Mouse (Mus musculus): ENCODE results near the gene Slc35a5.

Slc35a5 gene

GRCm38 (mm10) chr16:45117200-45117599 lies 41.3 kb downstream of the Slc35a5 start:
- DNase-seq (ENCODE audit: low read depth): no peak

- DNase-seq (ENCODE audit: low read depth): no peak
These were observed 48.0 kb downstream of the Slc35a5 start for GRCm38 (mm10) chr16:45110498-45110897.

- peak; percentile 37 for DNase-seq (ENCODE audit: low read depth)
These were observed 50.2 kb downstream of the Slc35a5 start for GRCm38 (mm10) chr16:45108203-45108878.

GRCm38 (mm10) chr16:45104993-45105392 lies 53.5 kb downstream of the Slc35a5 start:
- DNase-seq (ENCODE audit: low read depth): no peak

- DNase-seq (ENCODE audit: low read depth): no peak
These were observed 57.6 kb downstream of the Slc35a5 start for GRCm38 (mm10) chr16:45100892-45101291.

GRCm38 (mm10) chr16:45098886-45099210 lies 59.7 kb downstream of the Slc35a5 start:
- no peak for DNase-seq (ENCODE audit: low read depth)

GRCm38 (mm10) chr16:45098186-45098885 lies 60.2 kb downstream of the Slc35a5 start:
- DNase-seq (ENCODE audit: low read depth): no peak

- DNase-seq (ENCODE audit: low read depth): no peak
These were observed 61.0 kb downstream of the Slc35a5 start for GRCm38 (mm10) chr16:45097467-45097866.

- no peak for DNase-seq (ENCODE audit: low read depth)
These were observed 62.7 kb downstream of the Slc35a5 start for GRCm38 (mm10) chr16:45095561-45096482.

GRCm38 (mm10) chr16:45095030-45095429 lies 63.5 kb downstream of the Slc35a5 start:
- no peak for DNase-seq (ENCODE audit: low read depth)

- DNase-seq (ENCODE audit: low read depth): no peak
These were observed 64.3 kb downstream of the Slc35a5 start for GRCm38 (mm10) chr16:45094136-45094756.

GRCm38 (mm10) chr16:45093137-45093731 lies 65.3 kb downstream of the Slc35a5 start, which contains the start of gene Ccdc80:
TSS of gene Ccdc80 (plus strand) at chr16:45093402.
- peak; percentile 29 for DNase-seq (ENCODE audit: low read depth)

GRCm38 (mm10) chr16:45090005-45090404 lies 68.5 kb downstream of the Slc35a5 start:
- peak; percentile 83 for DNase-seq (ENCODE audit: low read depth)
